Mouse (Mus musculus): ENCODE results near the gene Syndig1.

The Syndig1 gene

GRCm38 (mm10) chr2:149828911-149829310 is at the start of gene Syndig1:
Syndig1 (plus strand) TSS chr2:149829211.
- no peak for DNase-seq (ENCODE audit: low spot score in 2 of 2)

- DNase-seq (ENCODE audit: low spot score in 2 of 2): no peak
These were observed 30.4 kb upstream of the Syndig1 start for GRCm38 (mm10) chr2:149798613-149799012.

- DNase-seq (ENCODE audit: low spot score in 2 of 2): no peak
These were observed 24.3 kb upstream of the Syndig1 start for GRCm38 (mm10) chr2:149804599-149805140.

- DNase-seq (ENCODE audit: low spot score in 2 of 2): no peak
These were observed 23.8 kb upstream of the Syndig1 start for GRCm38 (mm10) chr2:149805256-149805655.

GRCm38 (mm10) chr2:149812899-149813298 is 16.1 kb upstream of the Syndig1 start:
- DNase-seq (ENCODE audit: low spot score in 2 of 2): no peak

GRCm38 (mm10) chr2:149818395-149818794 is 10.6 kb upstream of the Syndig1 start:
- no peak for DNase-seq (ENCODE audit: low spot score in 2 of 2)

GRCm38 (mm10) chr2:149819751-149820150 is 9.3 kb upstream of the Syndig1 start:
- no peak for DNase-seq (ENCODE audit: low spot score in 2 of 2)

- DNase-seq (ENCODE audit: low spot score in 2 of 2): no peak
These were observed 8.8 kb upstream of the Syndig1 start for GRCm38 (mm10) chr2:149820201-149820600.

GRCm38 (mm10) chr2:149829955-149830535 is 1.0 kb downstream of the Syndig1 start:
- DNase-seq (ENCODE audit: low spot score in 2 of 2): no peak

- no peak for DNase-seq (ENCODE audit: low spot score in 2 of 2)
These were observed 1.8 kb downstream of the Syndig1 start, which contains the start of gene C530025M09Rik for GRCm38 (mm10) chr2:149830536-149831458. C530025M09Rik (minus strand) TSS chr2:149831213.

- no peak for DNase-seq (ENCODE audit: low spot score in 2 of 2)
These were observed 2.6 kb downstream of the Syndig1 start for GRCm38 (mm10) chr2:149831459-149832245.

GRCm38 (mm10) chr2:149832301-149832700 is 3.3 kb downstream of the Syndig1 start:
- no peak for DNase-seq (ENCODE audit: low spot score in 2 of 2)

- no peak for DNase-seq (ENCODE audit: low spot score in 2 of 2)
These were observed 6.1 kb downstream of the Syndig1 start for GRCm38 (mm10) chr2:149835091-149835490.

- DNase-seq (ENCODE audit: low spot score in 2 of 2): no peak
These were observed 7.6 kb downstream of the Syndig1 start for GRCm38 (mm10) chr2:149836471-149837135.

GRCm38 (mm10) chr2:149839666-149840065 is 10.7 kb downstream of the Syndig1 start:
- DNase-seq (ENCODE audit: low spot score in 2 of 2): no peak

- DNase-seq (ENCODE audit: low spot score in 2 of 2): no peak
These were observed 15.6 kb downstream of the Syndig1 start for GRCm38 (mm10) chr2:149844575-149844974.

- no peak for DNase-seq (ENCODE audit: low spot score in 2 of 2)
These were observed 19.8 kb downstream of the Syndig1 start for GRCm38 (mm10) chr2:149848778-149849177.

GRCm38 (mm10) chr2:149861002-149861401 is 32.0 kb downstream of the Syndig1 start:
- DNase-seq (ENCODE audit: low spot score in 2 of 2): no peak

- DNase-seq (ENCODE audit: low spot score in 2 of 2): no peak
These were observed 37.0 kb downstream of the Syndig1 start for GRCm38 (mm10) chr2:149865914-149866435.

- DNase-seq (ENCODE audit: low spot score in 2 of 2): no peak
These were observed 41.5 kb downstream of the Syndig1 start for GRCm38 (mm10) chr2:149870496-149870895.

GRCm38 (mm10) chr2:149872496-149872895 is 43.5 kb downstream of the Syndig1 start:
- no peak for DNase-seq (ENCODE audit: low spot score in 2 of 2)

Measured in thymus, postnatal 10 days (tissue).